Mouse (Mus musculus) CH12.LX (cell line): ENCODE results near the gene Lypd6b.

ENCODE experiments used
- CHD2 ChIP-seq: IDR thresholded peaks from 2 replicates; pipeline ENCODE4 v1.6.1; 2011; ENCODE audit warnings: low read length, improper control_type of control experiment
- CTCF ChIP-seq, 2 experiments: IDR thresholded peaks in 1 of 2; conservative IDR thresholded peaks in 1 of 2; 2 replicates each; pipeline ENCODE4 v1.5.1; 2011 to 2012; ENCODE audit warnings: low read depth in 2 of 2, low read length in 2 of 2, improper control_type of control experiment in 1 of 2, inconsistent platforms in 1 of 2, mild to moderate bottlenecking in 1 of 2, moderate library complexity in 1 of 2
- E2F4 ChIP-seq: IDR thresholded peaks from 2 replicates; pipeline ENCODE4 v1.6.1; 2011; ENCODE audit warnings: low read depth, low read length, improper control_type of control experiment; ENCODE audit not compliant: insufficient replicate concordance
- POLR2A ChIP-seq: IDR thresholded peaks from 2 replicates; pipeline ENCODE4 v1.6.1; 2011; ENCODE audit warnings: low read depth, mild to moderate bottlenecking, improper control_type of control experiment, low read length
- POLR2AphosphoS2 ChIP-seq: IDR thresholded peaks from 2 replicates; pipeline ENCODE4 v1.6.1; 2011; ENCODE audit warnings: low read depth, low read length, improper control_type of control experiment
- USF1 ChIP-seq: IDR thresholded peaks from 2 replicates; pipeline ENCODE4 v1.6.1; 2014; ENCODE audit warnings: low read depth, mild to moderate bottlenecking, inconsistent platforms, low read length, improper control_type of control experiment

GRCm38 (mm10) chr2:49871012-49871411 lies 83.5 kb downstream of the Lypd6b start:
- TF ChIP-seq USF1 (no peak), POLR2AphosphoS2 (no peak), CTCF (conservative IDR thresholded peaks at IDR 0.05 in 1 of 2, IDR thresholded peaks at IDR 0.05 in 1 of 2; ENCODE audit: low read depth in 2 of 2, low read length in 2 of 2) (no peak), POLR2A (no peak), CHD2 (no peak), E2F4 (no peak)
